Mouse (Mus musculus): ENCODE measurements around the gene Pank2. TPM values are rescaled to one million over a fixed set of nuclear protein-coding genes. Genes with fewer than 3 reads are reported as not detected.
"Not testable (repeated sequence)": the region's sequence is repeated elsewhere in the genome, so short reads cannot be mapped to it uniquely, and the experiment has no call there.

Gene Pank2
- polyA plus RNA-seq, 1 experiment from 2014 or later: 31.5 TPM

- Histone ChIP-seq H3K27me3 (ENCODE audit: control insufficient read depth, insufficient read depth, low read length) (no peaks in the 10 kb centered on the region), H3K4me2 (replicated peaks) (no peak overlapping the region), H3K4me1 (replicated peaks; ENCODE audit: control insufficient read depth, insufficient read depth, low read length) (no peaks in the 10 kb centered on the region), H3K27ac (no peak overlapping the region), H3K4me3 (replicated peaks; ENCODE audit: low read length) (no peak overlapping the region), H3K36me3 (replicated peaks; ENCODE audit: control insufficient read depth, insufficient read depth) (peaks cover 74% of the 10 kb centered on the region), H3K9ac (no peak overlapping the region), H3K9me3 (ENCODE audit: control insufficient read depth, low read length) (no peaks in the 10 kb centered on the region)
- WGBS: 93% methylated on average over 5 of the region's 5 CpGs
- DNase-seq (ENCODE audit: low spot score) (no peak), ATAC-seq (ENCODE audit: low FRiP score) (no peak)
These were observed 14.4 kb downstream of the Pank2 start for GRCm38 (mm10) chr2:131276722-131277121.

- no peak overlapping the region for H3K4me2 ChIP-seq (replicated peaks)
- DNase-seq (ENCODE audit: low spot score) (no peak), ATAC-seq (ENCODE audit: low FRiP score) (no peak)
- no peak overlapping the region for H3K9ac ChIP-seq
- H3K27me3 ChIP-seq (ENCODE audit: control insufficient read depth, insufficient read depth, low read length): no peaks in the 10 kb centered on the region
- H3K27ac ChIP-seq: no peak overlapping the region
- H3K9me3 ChIP-seq (ENCODE audit: control insufficient read depth, low read length): no peaks in the 10 kb centered on the region
- H3K36me3 ChIP-seq (replicated peaks; ENCODE audit: control insufficient read depth, insufficient read depth): peaks cover 72% of the 10 kb centered on the region
- 92% methylated on average over 1 of the region's 1 CpGs for WGBS
- H3K4me1 ChIP-seq (replicated peaks; ENCODE audit: control insufficient read depth, insufficient read depth, low read length): no peaks in the 10 kb centered on the region
- H3K4me3 ChIP-seq (replicated peaks; ENCODE audit: low read length): no peak overlapping the region
These were observed 19.3 kb downstream of the Pank2 start for GRCm38 (mm10) chr2:131281596-131281995.

GRCm38 (mm10) chr2:131286276-131286675, 24.0 kb downstream of the Pank2 start:
- H3K9me3 ChIP-seq (ENCODE audit: control insufficient read depth, low read length): no peaks in the 10 kb centered on the region
- H3K4me2 ChIP-seq (replicated peaks): no peak overlapping the region
- no peak overlapping the region for H3K9ac ChIP-seq
- no peaks in the 10 kb centered on the region for H3K4me1 ChIP-seq (replicated peaks; ENCODE audit: control insufficient read depth, insufficient read depth, low read length)
- DNase-seq (ENCODE audit: low spot score) (no peak), ATAC-seq (ENCODE audit: low FRiP score) (no peak)
- H3K27ac ChIP-seq: no peak overlapping the region
- H3K36me3 ChIP-seq (replicated peaks; ENCODE audit: control insufficient read depth, insufficient read depth): peaks cover 59% of the 10 kb centered on the region
- WGBS: 93% methylated on average over 1 of the region's 1 CpGs
- H3K4me3 ChIP-seq (replicated peaks; ENCODE audit: low read length): no peak overlapping the region
- no peaks in the 10 kb centered on the region for H3K27me3 ChIP-seq (ENCODE audit: control insufficient read depth, insufficient read depth, low read length)

- no peak overlapping the region for H3K27ac ChIP-seq
- peaks cover 57% of the 10 kb centered on the region for H3K36me3 ChIP-seq (replicated peaks; ENCODE audit: control insufficient read depth, insufficient read depth)
- ATAC-seq (ENCODE audit: low FRiP score): no peak
These were observed 28.4 kb downstream of the Pank2 start for GRCm38 (mm10) chr2:131290669-131291068.

GRCm38 (mm10) chr2:131296746-131297261, 34.5 kb downstream of the Pank2 start:
- H3K9me3 ChIP-seq (ENCODE audit: control insufficient read depth, low read length): no peaks in the 10 kb centered on the region
- H3K27me3 ChIP-seq (ENCODE audit: control insufficient read depth, insufficient read depth, low read length): no peaks in the 10 kb centered on the region
- H3K27ac ChIP-seq: no peak overlapping the region
- DNase-seq (ENCODE audit: low spot score) (no peak), ATAC-seq (ENCODE audit: low FRiP score) (no peak)
- peaks cover 71% of the 10 kb centered on the region for H3K36me3 ChIP-seq (replicated peaks; ENCODE audit: control insufficient read depth, insufficient read depth)
- no peak overlapping the region for H3K4me2 ChIP-seq (replicated peaks)
- no peak overlapping the region for H3K4me3 ChIP-seq (replicated peaks; ENCODE audit: low read length)
- WGBS: 91% methylated on average over 2 of the region's 2 CpGs
- H3K4me1 ChIP-seq (replicated peaks; ENCODE audit: control insufficient read depth, insufficient read depth, low read length): no peaks in the 10 kb centered on the region
- no peak overlapping the region for H3K9ac ChIP-seq

More at GRCm38 (mm10) chr2:131290669-131291068, 28.4 kb downstream of the Pank2 start:
- no peak overlapping the region for H3K4me2 ChIP-seq (replicated peaks)
- no peaks in the 10 kb centered on the region for H3K4me1 ChIP-seq (replicated peaks; ENCODE audit: control insufficient read depth, insufficient read depth, low read length)
- no peak overlapping the region for H3K9ac ChIP-seq
- H3K27me3 ChIP-seq (ENCODE audit: control insufficient read depth, insufficient read depth, low read length): no peaks in the 10 kb centered on the region
- DNase-seq (ENCODE audit: low spot score): no peak
- no peaks in the 10 kb centered on the region for H3K9me3 ChIP-seq (ENCODE audit: control insufficient read depth, low read length)
- H3K4me3 ChIP-seq (replicated peaks; ENCODE audit: low read length): no peak overlapping the region

- H3K4me2 ChIP-seq (replicated peaks); H3K9ac ChIP-seq; H3K9me3 ChIP-seq (ENCODE audit: control insufficient read depth, low read length); H3K27me3 ChIP-seq (ENCODE audit: control insufficient read depth, insufficient read depth, low read length); H3K4me3 ChIP-seq (replicated peaks; ENCODE audit: low read length); ATAC-seq (ENCODE audit: low FRiP score); DNase-seq (ENCODE audit: low spot score); H3K27ac ChIP-seq; H3K4me1 ChIP-seq (replicated peaks; ENCODE audit: control insufficient read depth, insufficient read depth, low read length): not testable (repeated sequence)
- peaks cover 71% of the 10 kb centered on the region for H3K36me3 ChIP-seq (replicated peaks; ENCODE audit: control insufficient read depth, insufficient read depth)
- WGBS: 60% methylated on average over 7 of the region's 7 CpGs
These were observed 36.4 kb downstream of the Pank2 start for GRCm38 (mm10) chr2:131298674-131299073.

GRCm38 (mm10) chr2:131300485-131300884, 38.2 kb downstream of the Pank2 start:
- no peak for DNase-seq (ENCODE audit: low spot score)
- Histone ChIP-seq H3K4me3 (replicated peaks; ENCODE audit: low read length) (no peak overlapping the region), H3K27me3 (ENCODE audit: control insufficient read depth, insufficient read depth, low read length) (no peaks in the 10 kb centered on the region), H3K36me3 (replicated peaks; ENCODE audit: control insufficient read depth, insufficient read depth) (peaks cover 76% of the 10 kb centered on the region), H3K27ac (no peak overlapping the region), H3K9me3 (ENCODE audit: control insufficient read depth, low read length) (no peaks in the 10 kb centered on the region), H3K4me1 (replicated peaks; ENCODE audit: control insufficient read depth, insufficient read depth, low read length) (no peaks in the 10 kb centered on the region), H3K9ac (no peak overlapping the region), H3K4me2 (replicated peaks) (no peak overlapping the region)
- ATAC-seq (ENCODE audit: low FRiP score): no peak
- WGBS: 84% methylated on average over 2 of the region's 2 CpGs

GRCm38 (mm10) chr2:131301635-131302034, 39.3 kb downstream of the Pank2 start:
- H3K4me3 ChIP-seq (replicated peaks; ENCODE audit: low read length): no peak overlapping the region
- H3K4me2 ChIP-seq (replicated peaks): no peak overlapping the region
- H3K9me3 ChIP-seq (ENCODE audit: control insufficient read depth, low read length): no peaks in the 10 kb centered on the region
- no peak for ATAC-seq (ENCODE audit: low FRiP score)
- no peaks in the 10 kb centered on the region for H3K27me3 ChIP-seq (ENCODE audit: control insufficient read depth, insufficient read depth, low read length)
- no peak overlapping the region for H3K9ac ChIP-seq
- H3K4me1 ChIP-seq (replicated peaks; ENCODE audit: control insufficient read depth, insufficient read depth, low read length): no peaks in the 10 kb centered on the region
- DNase-seq (ENCODE audit: low spot score): no peak
- peaks cover 64% of the 10 kb centered on the region for H3K36me3 ChIP-seq (replicated peaks; ENCODE audit: control insufficient read depth, insufficient read depth)
- H3K27ac ChIP-seq: no peak overlapping the region

GRCm38 (mm10) chr2:131304497-131304896, 42.2 kb downstream of the Pank2 start:
- H3K27ac ChIP-seq: no peak overlapping the region
- no peaks in the 10 kb centered on the region for H3K9me3 ChIP-seq (ENCODE audit: control insufficient read depth, low read length)
- WGBS: 87% methylated on average over 9 of the region's 9 CpGs
- ATAC-seq (ENCODE audit: low FRiP score) (no peak), DNase-seq (ENCODE audit: low spot score) (no peak)
- H3K4me1 ChIP-seq (replicated peaks; ENCODE audit: control insufficient read depth, insufficient read depth, low read length): no peaks in the 10 kb centered on the region
- H3K27me3 ChIP-seq (ENCODE audit: control insufficient read depth, insufficient read depth, low read length): no peaks in the 10 kb centered on the region
- peaks cover 46% of the 10 kb centered on the region for H3K36me3 ChIP-seq (replicated peaks; ENCODE audit: control insufficient read depth, insufficient read depth)
- H3K4me3 ChIP-seq (replicated peaks; ENCODE audit: low read length): no peak overlapping the region
- no peak overlapping the region for H3K9ac ChIP-seq
- H3K4me2 ChIP-seq (replicated peaks): no peak overlapping the region

- not testable (repeated sequence) for H3K4me1 ChIP-seq (replicated peaks; ENCODE audit: control insufficient read depth, insufficient read depth, low read length); H3K9ac ChIP-seq; H3K4me3 ChIP-seq (replicated peaks; ENCODE audit: low read length); H3K9me3 ChIP-seq (ENCODE audit: control insufficient read depth, low read length); H3K4me2 ChIP-seq (replicated peaks); ATAC-seq (ENCODE audit: low FRiP score); DNase-seq (ENCODE audit: low spot score); H3K27me3 ChIP-seq (ENCODE audit: control insufficient read depth, insufficient read depth, low read length); H3K27ac ChIP-seq
- 76% methylated on average over 1 of the region's 1 CpGs for WGBS
- peaks cover 38% of the 10 kb centered on the region for H3K36me3 ChIP-seq (replicated peaks; ENCODE audit: control insufficient read depth, insufficient read depth)
These were observed 42.9 kb downstream of the Pank2 start for GRCm38 (mm10) chr2:131305226-131305625.
